Mouse (Mus musculus): ENCODE measurements around the gene Natd1.

- TF ChIP-seq POLR2A (IDR thresholded peaks at IDR 0.05; ENCODE audit: borderline replicate concordance, extremely low read depth, insufficient read depth, insufficient read length, poor library complexity, severe bottlenecking) (no peak), CTCF (IDR thresholded peaks at IDR 0.05; ENCODE audit: borderline replicate concordance, extremely low read depth, insufficient read depth, insufficient read length) (no peak)
These were observed 44.4 kb upstream of the Natd1 start for GRCm38 (mm10) chr11:60958948-60959347.

Measured in brain, embryonic 14.5 days (tissue).